ENCODE assay signal across 7 mouse cellular contexts in the genomic region with DNA sequence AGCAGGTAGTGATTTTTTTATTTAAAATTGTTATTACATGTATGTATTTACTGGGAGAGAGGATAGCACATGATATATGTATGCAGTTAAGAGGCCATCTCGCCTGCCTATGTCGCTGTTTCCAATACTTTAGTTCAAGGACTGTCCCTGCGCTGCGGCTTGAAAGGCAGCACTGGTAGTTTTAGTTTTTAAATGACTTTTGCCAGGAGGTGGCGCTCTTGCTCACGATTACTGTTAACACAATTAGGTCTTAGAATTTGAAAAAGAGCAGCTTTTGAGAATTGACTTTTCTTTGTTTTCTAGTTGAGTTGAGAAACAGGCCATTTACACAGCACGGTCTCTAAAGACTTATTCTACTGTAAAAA.
DNase-seq lines count a peak whose midpoint lies in the region; ATAC-seq lines count a peak whose summit lies in the region.

No protein-coding gene starts in this region.

- ATAC-seq in inflammation-experienced regulatory T-cells, adult 6 months = peak; percentile 61
- ATAC-seq in megakaryocyte progenitor cell, adult 5-6 weeks (replicated peaks; ENCODE audit: poor library complexity) = peak; percentile 82

- peak; percentile 72 to 82 for DNase-seq in adrenal gland, postnatal 36 days
- peak; percentile 92 for DNase-seq in embryo, embryonic 11 days
- peak; percentile 18 for DNase-seq in gastrocnemius, postnatal 25 days
- DNase-seq in left cerebral cortex, adult 8-10 months (ENCODE audit: low spot score in 2 of 2) = peak; percentile 49 to 64
- DNase-seq in right cerebral cortex, postnatal 4 days = peak; percentile 96

Comparison
In these comparisons a context has a peak if more than half of its experiments do, and no peak if none do; other contexts are left out.
1. Peak in every context shown above with its lines: DNase-seq and ATAC-seq.
2. DNase-seq: peak in every context shown above with its lines; median percentile 96 in right cerebral cortex, postnatal 4 days; 92 in embryo, embryonic 11 days; 77 in adrenal gland, postnatal 36 days; 56 in left cerebral cortex, adult 8-10 months; 18 in gastrocnemius, postnatal 25 days.